Mouse (Mus musculus): Measurements from ENCODE around the gene Synpo2l. TPM values are rescaled to one million over a fixed set of nuclear protein-coding genes. Genes with fewer than 3 reads are reported as not detected.

The Synpo2l gene
- polyA plus RNA-seq, 1 experiment from 2014 or later, result 0.23 TPM

DNA sequence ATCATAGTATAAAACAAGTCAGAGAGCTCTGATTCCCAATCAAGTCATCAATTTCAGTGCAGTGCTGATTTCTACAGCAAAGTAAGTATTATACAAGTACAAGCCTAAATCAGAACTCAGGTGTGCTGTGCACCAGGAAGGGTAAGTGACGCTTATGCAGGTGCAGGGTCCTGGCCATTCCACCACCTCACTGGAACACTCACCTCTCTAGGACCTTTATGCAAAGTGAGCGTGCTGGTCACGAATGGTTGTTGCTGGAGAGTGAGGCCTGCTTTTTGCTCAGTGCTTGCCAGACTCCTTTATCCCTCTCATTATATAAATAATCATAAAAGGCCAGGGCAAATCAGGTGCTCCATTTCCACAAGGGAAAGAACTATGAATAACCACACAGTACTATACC is 32.2 kb upstream of the Synpo2l start:
- ATAC-seq, result no peak
- WGBS, result 81% methylated on average over 3 of the region's 3 CpGs
- Histone ChIP-seq H3K36me3 (ENCODE audit: control insufficient read depth, insufficient read depth, low read length) (0 out of 2 replicates have a peak, but pooled peaks cover 6% of the 10 kb centered on the region), H3K9ac (ENCODE audit: low read depth, low read length) (no peak overlapping the region), H3K4me2 (ENCODE audit: low read length) (no peak overlapping the region), H3K27ac (ENCODE audit: low read depth, low read length) (no peak overlapping the region), H3K4me3 (ENCODE audit: low read length) (no peak overlapping the region), H3K27me3 (replicated peaks; ENCODE audit: control insufficient read depth, insufficient read depth, low read length) (no peaks in the 10 kb centered on the region), H3K4me1 (ENCODE audit: control insufficient read depth, insufficient read depth, low read depth, low read length) (peaks cover 61% of the 10 kb centered on the region), H3K9me3 (ENCODE audit: control insufficient read depth, low read length) (no peaks in the 10 kb centered on the region)

DNA sequence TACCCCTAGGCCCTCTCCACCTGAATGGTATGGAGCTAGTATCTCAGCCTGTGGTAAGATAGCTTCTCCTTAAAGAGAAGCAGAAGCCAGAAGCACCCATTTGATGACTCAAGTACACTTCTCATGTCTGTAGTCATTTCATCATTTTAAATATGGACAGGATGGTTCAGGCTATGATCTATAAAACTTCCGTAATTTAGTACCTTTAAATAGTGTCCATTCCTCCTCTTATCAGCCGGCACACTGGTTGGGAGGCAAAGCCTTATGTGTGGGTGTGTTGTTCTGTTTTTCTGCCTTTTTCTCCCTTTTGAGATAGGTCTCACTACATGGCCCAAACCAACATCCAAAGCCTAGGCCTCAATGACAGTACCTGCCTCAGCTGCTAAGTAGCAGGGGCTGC is 30.4 kb upstream of the Synpo2l start:
- peaks cover 6% of the 10 kb centered on the region for H3K36me3 ChIP-seq (ENCODE audit: control insufficient read depth, insufficient read depth, low read length)
- H3K4me3 ChIP-seq (ENCODE audit: low read length), result no peak overlapping the region
- H3K4me2 ChIP-seq (ENCODE audit: low read length), result peak overlapping the region; percentile 91
- no peak overlapping the region for H3K9ac ChIP-seq (ENCODE audit: low read depth, low read length)
- no peaks in the 10 kb centered on the region for H3K9me3 ChIP-seq (ENCODE audit: control insufficient read depth, low read length)
- 97% methylated on average over 2 of the region's 2 CpGs for WGBS
- H3K27ac ChIP-seq (ENCODE audit: low read depth, low read length), result no peak overlapping the region
- H3K4me1 ChIP-seq (ENCODE audit: control insufficient read depth, insufficient read depth, low read depth, low read length), result peaks cover 65% of the 10 kb centered on the region
- no peak for ATAC-seq
- no peaks in the 10 kb centered on the region for H3K27me3 ChIP-seq (replicated peaks; ENCODE audit: control insufficient read depth, insufficient read depth, low read length)

DNA sequence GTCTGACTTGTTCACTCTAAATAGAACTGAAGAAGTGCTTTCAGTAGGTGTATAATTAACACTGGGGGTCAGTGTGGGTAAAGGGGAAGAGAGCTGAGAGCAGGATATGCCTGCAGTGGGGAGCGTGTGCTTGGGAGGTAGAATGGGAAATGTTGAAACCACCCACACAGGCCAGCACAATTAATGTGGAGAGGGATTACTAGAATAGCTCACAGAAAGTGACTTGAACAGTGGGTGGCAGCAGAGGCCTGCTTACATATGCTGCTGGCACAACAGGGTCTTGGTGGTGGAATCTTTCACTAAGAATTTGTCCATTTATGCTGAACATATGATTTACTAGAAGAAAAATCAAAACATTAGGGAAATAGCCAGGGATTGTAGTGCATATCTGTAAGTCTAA is 28.8 kb upstream of the Synpo2l start:
- no peak for ATAC-seq
- peak overlapping the region; percentile 98 for H3K9ac ChIP-seq (ENCODE audit: low read depth, low read length)
- no peak overlapping the region for H3K27ac ChIP-seq (ENCODE audit: low read depth, low read length)
- H3K36me3 ChIP-seq (ENCODE audit: control insufficient read depth, insufficient read depth, low read length), result peaks cover 16% of the 10 kb centered on the region
- H3K9me3 ChIP-seq (ENCODE audit: control insufficient read depth, low read length), result no peaks in the 10 kb centered on the region
- 0% methylated on average over 1 of the region's 1 CpGs for WGBS
- H3K4me2 ChIP-seq (ENCODE audit: low read length), result peak overlapping the region; percentile 91
- H3K27me3 ChIP-seq (replicated peaks; ENCODE audit: control insufficient read depth, insufficient read depth, low read length), result no peaks in the 10 kb centered on the region
- peak overlapping the region; percentile 95 for H3K4me3 ChIP-seq (ENCODE audit: low read length)
- H3K4me1 ChIP-seq (ENCODE audit: control insufficient read depth, insufficient read depth, low read depth, low read length), result peaks cover 64% of the 10 kb centered on the region

DNA sequence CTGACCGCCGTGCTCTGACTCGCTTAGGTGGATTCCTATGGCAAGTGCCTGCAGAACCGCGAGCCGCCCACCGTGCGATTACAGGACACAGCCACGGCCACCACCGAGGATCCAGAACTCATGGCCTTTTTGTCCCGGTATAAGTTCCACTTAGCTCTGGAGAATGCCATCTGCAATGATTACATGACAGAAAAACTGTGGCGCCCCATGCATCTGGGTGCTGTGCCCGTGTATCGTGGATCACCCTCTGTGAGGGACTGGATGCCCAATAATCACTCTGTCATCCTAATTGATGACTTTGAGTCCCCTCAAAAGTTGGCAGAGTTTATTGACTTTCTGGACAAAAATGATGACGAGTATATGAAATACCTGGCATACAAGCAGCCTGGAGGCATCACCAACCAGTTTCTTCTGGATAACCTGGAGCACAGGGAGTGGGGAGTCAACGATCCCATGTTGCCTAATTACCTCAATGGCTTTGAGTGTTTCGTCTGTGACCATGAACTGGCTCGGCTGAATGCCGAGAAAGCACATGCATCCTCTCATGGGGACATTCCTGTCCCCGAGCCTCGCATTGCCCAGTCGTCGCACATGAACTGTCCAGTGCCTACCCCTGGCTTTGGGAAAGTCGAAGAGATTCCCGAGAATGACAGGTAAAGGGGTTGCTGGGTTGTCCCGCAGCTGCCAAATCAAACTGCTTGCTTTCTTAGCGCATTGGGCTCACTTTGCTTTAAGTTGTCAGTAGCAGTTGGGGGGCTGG is 27.8 kb upstream of the Synpo2l start:
- peak overlapping the region; percentile 98 for H3K9ac ChIP-seq (ENCODE audit: low read depth, low read length)
- ATAC-seq, result no peak
- peaks cover 26% of the 10 kb centered on the region for H3K36me3 ChIP-seq (ENCODE audit: control insufficient read depth, insufficient read depth, low read length)
- H3K9me3 ChIP-seq (ENCODE audit: control insufficient read depth, low read length), result no peaks in the 10 kb centered on the region
- 9% methylated on average over 27 of the region's 27 CpGs for WGBS
- H3K4me2 ChIP-seq (ENCODE audit: low read length), result peak overlapping the region; percentile 91
- no peaks in the 10 kb centered on the region for H3K27me3 ChIP-seq (replicated peaks; ENCODE audit: control insufficient read depth, insufficient read depth, low read length)
- peaks cover 55% of the 10 kb centered on the region for H3K4me1 ChIP-seq (ENCODE audit: control insufficient read depth, insufficient read depth, low read depth, low read length)
- H3K4me3 ChIP-seq (ENCODE audit: low read length), result peak overlapping the region; percentile 95
- H3K27ac ChIP-seq (ENCODE audit: low read depth, low read length), result peak overlapping the region; percentile 100

DNA sequence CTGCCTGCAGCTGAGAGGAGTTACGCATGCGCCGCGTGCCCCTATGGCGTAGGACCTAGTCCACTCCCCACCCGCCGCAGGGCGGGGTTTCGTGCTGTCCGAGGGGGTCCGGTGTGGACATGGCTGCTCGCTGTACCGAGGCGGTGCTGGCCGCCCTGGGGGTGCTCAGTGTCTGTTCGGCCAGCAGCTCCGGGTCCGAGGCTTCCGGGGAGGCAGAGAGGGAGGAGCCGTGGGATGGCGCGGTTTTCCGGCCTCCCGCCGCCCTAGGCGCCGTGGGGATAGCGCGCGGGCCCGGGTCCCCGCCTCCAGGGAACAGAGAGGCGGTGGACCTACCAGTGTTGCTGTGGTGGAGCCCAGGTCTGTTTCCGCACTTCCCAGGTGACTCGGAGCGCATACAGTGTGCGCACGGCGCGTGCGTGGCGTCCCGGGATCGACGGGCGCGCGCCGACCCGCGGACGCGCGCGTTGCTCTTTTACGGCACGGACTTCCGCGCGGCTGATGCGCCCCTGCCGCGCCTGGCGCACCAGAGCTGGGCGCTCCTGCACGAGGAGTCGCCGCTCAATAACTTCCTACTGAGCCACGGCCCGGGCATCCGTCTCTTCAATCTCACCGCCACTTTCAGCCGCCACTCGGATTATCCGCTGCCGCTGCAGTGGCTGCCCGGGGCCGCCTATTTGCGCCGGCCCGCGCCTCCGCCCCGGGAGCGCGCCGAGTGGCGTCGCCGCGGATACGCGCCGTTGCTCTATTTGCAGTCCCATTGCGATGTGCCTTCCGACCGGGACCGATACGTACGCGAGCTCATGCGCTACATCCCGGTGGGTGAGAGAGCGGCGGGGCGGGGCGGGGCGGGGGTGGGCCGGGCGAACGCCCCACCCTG is 27.0 kb upstream of the Synpo2l start, which contains the start of gene Fut11:
Gene Fut11, plus strand, starts transcription at position 85 of the 877 bp plus-strand sequence.
- WGBS, result under 1% methylated on average over 107 of the region's 111 CpGs
- Histone ChIP-seq H3K27ac (ENCODE audit: low read depth, low read length) (peak within 1 kb of the TSS; percentile 100), H3K4me2 (ENCODE audit: low read length) (peak within 1 kb of the TSS; percentile 91), H3K27me3 (replicated peaks; ENCODE audit: control insufficient read depth, insufficient read depth, low read length) (no peaks in the 10 kb centered on the region), H3K4me1 (ENCODE audit: control insufficient read depth, insufficient read depth, low read depth, low read length) (peaks cover 49% of the 10 kb centered on the region), H3K36me3 (ENCODE audit: control insufficient read depth, insufficient read depth, low read length) (peaks cover 29% of the 10 kb centered on the region), H3K4me3 (ENCODE audit: low read length) (peak within 1 kb of the TSS; percentile 95), H3K9me3 (ENCODE audit: control insufficient read depth, low read length) (no peaks in the 10 kb centered on the region), H3K9ac (ENCODE audit: low read depth, low read length) (peak within 1 kb of the TSS; percentile 98)
- peak; percentile 94 for ATAC-seq

DNA sequence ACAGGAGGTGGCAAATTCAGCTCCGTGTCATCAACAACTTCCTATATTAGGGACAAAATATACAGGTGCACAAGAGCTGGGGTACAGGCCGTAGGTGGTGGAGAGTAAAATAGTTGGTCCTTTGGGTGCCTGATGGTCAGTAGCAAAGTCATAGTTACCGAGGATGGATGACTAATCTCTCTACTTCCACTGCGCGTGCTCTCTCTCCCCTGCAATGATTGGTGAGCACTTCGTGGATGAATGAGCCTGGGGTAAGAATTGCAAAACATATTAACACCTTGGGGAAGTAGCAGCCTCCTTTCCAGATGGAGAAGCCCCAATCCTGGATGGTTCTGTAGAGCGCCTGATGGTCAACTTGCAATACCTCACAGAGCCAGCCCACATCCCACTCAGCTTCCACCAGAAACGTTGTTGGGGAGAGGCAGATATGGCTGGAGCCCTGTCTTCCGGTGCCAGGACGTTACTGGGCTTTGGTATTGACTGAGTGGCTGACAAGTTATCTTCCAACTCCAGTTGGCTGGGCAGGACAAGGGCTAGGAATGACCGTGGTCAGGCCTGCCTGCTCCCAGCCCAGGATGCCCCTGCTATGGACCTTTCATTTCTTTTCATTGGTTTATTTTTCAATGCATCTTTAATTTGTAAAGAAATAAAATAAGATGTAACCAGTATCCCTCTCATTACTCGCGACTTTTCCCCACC is 26.2 kb upstream of the Synpo2l start:
- Histone ChIP-seq H3K9ac (ENCODE audit: low read depth, low read length) (peak overlapping the region; percentile 98), H3K27ac (ENCODE audit: low read depth, low read length) (peak overlapping the region; percentile 100), H3K4me1 (ENCODE audit: control insufficient read depth, insufficient read depth, low read depth, low read length) (peaks cover 43% of the 10 kb centered on the region), H3K4me3 (ENCODE audit: low read length) (peak overlapping the region; percentile 95), H3K36me3 (ENCODE audit: control insufficient read depth, insufficient read depth, low read length) (peaks cover 36% of the 10 kb centered on the region), H3K4me2 (ENCODE audit: low read length) (peak overlapping the region; percentile 91), H3K9me3 (ENCODE audit: control insufficient read depth, low read length) (no peaks in the 10 kb centered on the region), H3K27me3 (replicated peaks; ENCODE audit: control insufficient read depth, insufficient read depth, low read length) (no peaks in the 10 kb centered on the region)
- 45% methylated on average over 13 of the region's 13 CpGs for WGBS
- peak; percentile 19 for ATAC-seq

DNA sequence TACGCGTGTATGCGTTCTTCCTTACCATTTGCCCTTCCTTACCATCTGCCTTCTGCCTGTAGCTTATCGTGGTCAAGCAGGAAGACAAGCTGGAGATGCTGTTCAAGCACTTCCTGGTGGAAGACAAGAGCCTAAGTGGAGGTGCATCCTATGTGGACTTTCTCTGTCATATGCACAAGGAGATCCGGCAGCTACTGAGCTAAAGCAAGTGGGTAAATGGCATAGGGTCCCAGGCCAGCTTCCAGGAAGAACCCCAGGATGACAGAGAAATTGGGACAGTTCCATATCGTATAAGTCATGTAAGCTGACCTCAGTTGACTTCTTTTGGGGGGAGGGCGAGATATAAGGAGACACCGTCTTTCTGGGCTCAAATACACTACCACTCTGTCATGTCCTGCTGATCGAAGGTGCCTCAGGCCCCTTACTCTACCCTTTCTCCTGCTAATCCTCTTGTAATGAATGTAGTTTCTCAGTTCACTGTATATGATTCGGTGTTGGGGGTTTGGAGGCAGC is 25.5 kb upstream of the Synpo2l start:
- no peak for ATAC-seq
- no peaks in the 10 kb centered on the region for H3K27me3 ChIP-seq (replicated peaks; ENCODE audit: control insufficient read depth, insufficient read depth, low read length)
- no peaks in the 10 kb centered on the region for H3K9me3 ChIP-seq (ENCODE audit: control insufficient read depth, low read length)
- no peak overlapping the region for H3K9ac ChIP-seq (ENCODE audit: low read depth, low read length)
- peaks cover 36% of the 10 kb centered on the region for H3K4me1 ChIP-seq (ENCODE audit: control insufficient read depth, insufficient read depth, low read depth, low read length)
- H3K4me3 ChIP-seq (ENCODE audit: low read length), result no peak overlapping the region
- H3K36me3 ChIP-seq (ENCODE audit: control insufficient read depth, insufficient read depth, low read length), result peaks cover 43% of the 10 kb centered on the region
- WGBS, result 91% methylated on average over 10 of the region's 10 CpGs
- H3K4me2 ChIP-seq (ENCODE audit: low read length), result no peak overlapping the region
- H3K27ac ChIP-seq (ENCODE audit: low read depth, low read length), result no peak overlapping the region

DNA sequence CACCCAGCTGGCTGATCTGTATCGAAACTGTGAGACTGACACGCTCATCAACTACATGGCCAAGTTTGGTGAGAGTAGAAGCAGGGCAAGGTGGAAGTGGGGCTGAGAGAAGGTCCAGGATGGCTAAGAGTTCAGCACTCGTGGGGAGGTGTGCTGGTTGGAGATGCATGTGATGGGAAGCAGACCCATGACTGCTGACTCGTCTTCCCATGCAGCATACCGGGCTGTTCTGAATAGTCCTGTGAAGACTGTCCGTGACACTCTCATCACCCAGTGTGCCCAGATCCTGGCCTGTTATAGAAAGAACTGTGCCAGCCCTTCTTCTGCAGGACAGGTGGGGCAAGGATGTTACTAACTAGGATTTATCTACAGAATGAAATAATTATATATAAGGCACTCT is 23.6 kb upstream of the Synpo2l start:
- no peak for ATAC-seq
- H3K27ac ChIP-seq (ENCODE audit: low read depth, low read length), result no peak overlapping the region
- no peak overlapping the region for H3K4me3 ChIP-seq (ENCODE audit: low read length)
- no peak overlapping the region for H3K9ac ChIP-seq (ENCODE audit: low read depth, low read length)
- H3K36me3 ChIP-seq (ENCODE audit: control insufficient read depth, insufficient read depth, low read length), result peaks cover 60% of the 10 kb centered on the region
- H3K4me2 ChIP-seq (ENCODE audit: low read length), result no peak overlapping the region
- H3K9me3 ChIP-seq (ENCODE audit: control insufficient read depth, low read length), result no peaks in the 10 kb centered on the region
- no peaks in the 10 kb centered on the region for H3K27me3 ChIP-seq (replicated peaks; ENCODE audit: control insufficient read depth, insufficient read depth, low read length)
- WGBS, result 93% methylated on average over 6 of the region's 6 CpGs
- H3K4me1 ChIP-seq (ENCODE audit: control insufficient read depth, insufficient read depth, low read depth, low read length), result peaks cover 18% of the 10 kb centered on the region
